Mouse (Mus musculus): ENCODE data around the gene Lrrc8d.

Lrrc8d gene

DNA sequence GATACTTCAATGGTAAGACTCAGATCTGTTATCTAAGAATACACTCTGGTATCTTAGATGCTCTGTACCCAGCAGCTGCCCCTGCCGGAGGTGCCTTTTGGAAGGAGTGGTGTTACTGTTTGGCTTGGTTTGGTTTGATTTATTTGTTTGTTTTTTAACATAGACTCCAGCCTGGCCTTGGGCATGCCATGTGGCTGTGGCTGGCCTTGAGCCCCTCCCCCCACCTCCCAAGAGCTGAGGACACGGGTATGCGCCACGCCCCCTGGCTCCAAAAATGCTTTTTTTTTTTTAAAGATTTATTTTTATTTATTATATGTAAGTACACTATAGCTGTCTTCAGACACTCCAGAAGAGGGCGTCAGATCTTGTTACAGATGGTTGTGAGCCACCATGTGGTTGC lies 65.6 kb downstream of the Lrrc8d start:
- DNase-seq (ENCODE audit: low read depth, low spot score), result no peak

GRCm38 (mm10) chr5:105776368-105776767 lies 76.6 kb downstream of the Lrrc8d start:
- DNase-seq (ENCODE audit: low read depth, low spot score), result no peak

- no peak for DNase-seq (ENCODE audit: low read depth, low spot score)
Measured at GRCm38 (mm10) chr5:105776978-105777593, 77.3 kb downstream of the Lrrc8d start.

- DNase-seq (ENCODE audit: low read depth, low spot score), result no peak
Measured at GRCm38 (mm10) chr5:105777645-105778044, 77.9 kb downstream of the Lrrc8d start.

DNA sequence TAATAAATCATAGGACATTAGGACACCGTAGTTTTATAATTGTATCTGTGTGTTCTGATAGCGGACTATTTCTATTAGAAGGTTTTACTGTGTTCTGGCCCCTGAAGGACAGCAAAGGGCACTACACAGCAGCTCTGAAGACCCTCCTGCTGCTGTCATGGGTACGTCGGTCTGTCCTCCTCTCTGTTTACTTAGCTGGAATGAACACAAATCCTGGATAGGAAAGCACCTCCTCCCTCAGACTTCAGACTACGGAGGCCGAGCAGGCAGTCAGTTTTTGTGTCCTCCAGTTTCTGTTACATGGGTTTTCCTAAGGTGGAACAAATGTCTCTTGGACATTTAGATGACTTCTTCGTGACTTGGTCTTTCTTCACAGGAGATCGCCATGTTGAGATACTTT lies 78.4 kb downstream of the Lrrc8d start:
- DNase-seq (ENCODE audit: low read depth, low spot score), result no peak

DNA sequence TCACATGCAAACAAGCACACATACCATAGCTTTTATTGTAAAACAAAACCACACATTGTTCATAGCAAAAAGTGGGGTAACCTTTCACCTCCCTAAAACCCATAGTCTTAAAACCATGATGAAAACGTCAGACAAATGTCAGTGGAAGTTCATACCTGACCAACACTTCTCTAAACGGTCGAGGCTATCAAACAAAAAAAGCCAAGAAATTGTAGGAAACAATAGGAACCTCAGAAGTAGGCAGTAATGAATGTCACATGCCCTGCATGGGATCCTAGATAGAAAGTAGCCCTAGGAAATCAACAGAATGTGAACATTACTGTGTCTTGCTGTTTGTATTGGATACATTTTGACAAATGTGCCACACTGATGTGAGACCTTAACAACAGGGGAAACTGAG lies 79.0 kb downstream of the Lrrc8d start:
- DNase-seq (ENCODE audit: low read depth, low spot score), result no peak

GRCm38 (mm10) chr5:105779331-105779730 lies 79.6 kb downstream of the Lrrc8d start:
- DNase-seq (ENCODE audit: low read depth, low spot score), result no peak

DNA sequence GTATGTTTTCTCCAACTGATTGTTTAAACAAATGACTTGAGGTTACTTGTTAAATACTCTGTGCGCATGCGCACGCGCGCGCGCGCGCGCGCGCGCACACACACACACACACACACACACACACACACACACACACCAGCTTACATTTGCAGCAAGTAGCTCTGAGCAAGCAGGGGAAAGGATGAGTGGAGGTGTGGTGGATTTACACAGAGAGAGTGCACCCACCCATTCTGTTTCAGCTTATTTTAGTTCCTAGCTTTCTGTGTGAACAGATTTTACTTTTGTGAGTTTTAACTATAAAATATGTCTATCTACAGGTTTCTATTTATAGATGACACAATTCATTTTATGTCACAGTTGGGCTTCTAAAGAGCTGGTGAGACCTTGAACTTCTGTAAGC lies 84.1 kb downstream of the Lrrc8d start:
- DNase-seq (ENCODE audit: low read depth, low spot score), result no peak

DNA sequence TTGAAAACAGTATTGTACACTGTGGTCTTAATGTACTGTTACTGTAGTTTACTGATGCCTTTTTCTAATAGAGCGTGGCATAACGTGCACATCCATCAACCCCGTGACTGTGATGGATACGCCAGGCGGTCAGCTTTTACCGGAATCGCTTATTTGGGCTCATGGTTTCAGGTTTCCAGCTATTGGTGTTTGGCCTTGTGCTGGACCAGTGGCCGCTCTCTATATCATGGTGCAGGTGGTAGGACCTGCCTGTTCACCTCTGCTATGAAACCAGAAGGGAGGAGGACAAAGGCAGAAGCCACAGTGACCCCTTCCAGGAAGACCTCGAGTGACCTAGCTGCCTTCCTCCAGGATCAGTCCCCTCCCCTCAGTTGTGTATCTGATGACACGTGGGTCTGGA lies 85.0 kb downstream of the Lrrc8d start:
- no peak for DNase-seq (ENCODE audit: low read depth, low spot score)

GRCm38 (mm10) chr5:105787577-105787976 lies 87.8 kb downstream of the Lrrc8d start:
- no peak for DNase-seq (ENCODE audit: low read depth, low spot score)

GRCm38 (mm10) chr5:105789801-105790200 lies 90.0 kb downstream of the Lrrc8d start:
- no peak for DNase-seq (ENCODE audit: low read depth, low spot score)

GRCm38 (mm10) chr5:105792331-105792801 lies 92.6 kb downstream of the Lrrc8d start:
- DNase-seq (ENCODE audit: low read depth, low spot score), result no peak

DNA sequence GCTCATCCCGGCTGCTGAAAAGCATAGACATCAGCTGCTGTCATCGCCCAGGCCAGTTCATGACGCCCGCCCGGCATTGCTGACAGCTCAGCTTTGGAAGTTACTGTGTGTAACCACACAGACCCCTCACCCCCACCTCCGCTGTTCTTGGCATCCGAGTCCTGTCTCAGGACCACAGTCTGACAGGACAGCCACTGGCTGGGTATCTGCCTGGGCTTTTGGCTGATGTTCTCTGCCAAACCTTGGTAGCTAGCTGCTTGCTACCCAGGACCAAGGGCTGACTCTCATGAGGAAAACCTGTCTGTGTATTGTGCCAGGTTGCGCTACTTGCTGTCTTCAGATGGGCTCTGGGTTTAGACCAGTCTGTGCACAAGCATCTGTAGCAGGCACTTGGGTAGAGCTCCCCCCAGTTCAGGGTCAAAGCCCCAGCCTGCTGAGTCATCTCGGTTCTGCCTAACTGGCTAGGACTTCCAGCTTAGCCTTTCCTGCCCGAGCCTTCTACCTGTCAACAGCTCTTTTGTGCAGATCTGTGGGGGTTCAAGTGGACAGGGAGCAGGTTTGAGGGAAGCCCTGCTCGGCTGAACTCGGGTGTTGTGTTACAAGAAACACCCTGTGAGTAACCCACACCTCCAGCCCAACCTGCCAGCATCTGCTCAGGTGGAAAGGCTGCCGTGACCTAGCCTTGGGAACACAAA lies 93.2 kb downstream of the Lrrc8d start:
- no peak for DNase-seq (ENCODE audit: low read depth, low spot score)

DNA sequence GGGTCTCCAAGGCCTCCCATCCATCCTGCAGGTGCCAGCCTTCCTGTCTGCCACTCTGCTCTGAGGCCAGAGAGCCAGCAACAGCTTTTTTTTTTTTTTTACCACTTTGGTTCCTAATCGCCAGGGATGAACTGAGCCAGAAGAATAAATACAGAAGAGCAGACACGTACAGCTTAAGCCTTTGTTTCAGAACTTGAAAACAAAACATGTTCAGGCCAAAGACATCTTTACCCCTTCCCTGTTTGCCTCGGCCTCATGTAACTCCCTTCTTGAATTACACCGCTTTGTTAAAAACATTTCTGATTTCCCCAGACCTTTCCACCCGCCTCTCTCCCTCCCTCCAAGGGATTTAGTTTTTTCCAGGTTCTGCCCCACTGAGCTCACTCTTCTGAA lies 93.8 kb downstream of the Lrrc8d start:
- no peak for DNase-seq (ENCODE audit: low read depth, low spot score)

DNA sequence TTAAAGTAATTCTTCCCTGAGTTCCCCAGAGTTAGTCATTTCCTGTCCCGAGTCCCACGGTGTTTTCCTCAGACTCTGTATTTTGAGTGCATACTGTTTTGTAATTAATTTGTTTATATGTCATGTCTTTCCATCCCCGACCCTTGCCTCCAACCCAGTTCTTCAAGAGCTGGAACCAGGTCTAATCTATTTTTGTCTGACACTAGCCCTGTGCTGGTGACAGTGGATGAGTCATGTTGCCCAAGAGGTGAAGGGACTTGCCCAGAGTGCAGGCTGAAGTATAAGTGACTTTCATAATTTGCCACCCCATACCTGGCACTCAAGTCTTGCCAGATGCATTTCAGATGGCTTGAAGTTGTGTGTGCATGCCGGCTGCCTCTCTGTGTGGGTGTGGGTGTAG lies 98.7 kb downstream of the Lrrc8d start:
- DNase-seq (ENCODE audit: low read depth, low spot score), result no peak

DNA sequence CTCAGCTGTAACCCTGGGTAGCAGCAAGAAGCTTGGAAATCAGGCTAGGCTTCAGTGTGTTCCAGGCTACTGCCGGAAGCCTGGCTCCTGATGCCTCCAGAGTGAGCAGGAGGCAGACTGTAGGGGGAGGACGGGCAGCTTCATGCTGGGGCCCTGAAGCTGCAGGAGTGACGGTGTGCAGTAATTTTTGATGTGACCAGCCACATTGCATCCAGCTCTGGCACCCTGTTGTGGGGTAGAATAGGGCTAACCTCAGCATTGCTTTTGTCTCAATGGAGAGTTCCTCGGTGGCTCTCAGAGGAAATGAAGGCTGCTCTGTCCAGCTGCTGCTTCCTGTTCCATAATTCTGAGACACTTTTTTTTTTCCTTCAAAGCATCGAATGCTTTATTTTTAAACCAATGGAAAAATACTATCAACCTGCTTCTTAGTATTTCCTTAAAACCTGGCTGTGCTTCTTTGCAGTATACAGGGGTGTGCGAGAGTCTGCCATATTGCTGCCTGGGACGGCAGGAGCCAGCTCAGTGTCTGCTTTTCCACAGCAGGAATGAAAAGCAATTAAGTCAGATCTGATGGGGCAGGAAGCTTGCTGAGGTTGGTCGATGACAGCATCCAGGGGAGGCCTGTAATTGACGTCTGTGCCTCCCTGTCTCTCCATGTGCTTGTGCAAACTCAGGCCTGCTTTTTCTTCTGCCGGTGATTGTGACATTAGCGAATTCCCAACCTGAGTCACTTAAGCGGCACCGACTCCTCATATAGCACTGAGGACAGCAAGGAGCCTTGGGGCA lies 100.3 kb downstream of the Lrrc8d start:
- DNase-seq (ENCODE audit: low read depth, low spot score), result no peak

- DNase-seq (ENCODE audit: low read depth, low spot score), result no peak
Measured at GRCm38 (mm10) chr5:105801031-105801529, 101.3 kb downstream of the Lrrc8d start.

- no peak for DNase-seq (ENCODE audit: low read depth, low spot score)
Measured at GRCm38 (mm10) chr5:105805955-105806354, 106.2 kb downstream of the Lrrc8d start.

DNA sequence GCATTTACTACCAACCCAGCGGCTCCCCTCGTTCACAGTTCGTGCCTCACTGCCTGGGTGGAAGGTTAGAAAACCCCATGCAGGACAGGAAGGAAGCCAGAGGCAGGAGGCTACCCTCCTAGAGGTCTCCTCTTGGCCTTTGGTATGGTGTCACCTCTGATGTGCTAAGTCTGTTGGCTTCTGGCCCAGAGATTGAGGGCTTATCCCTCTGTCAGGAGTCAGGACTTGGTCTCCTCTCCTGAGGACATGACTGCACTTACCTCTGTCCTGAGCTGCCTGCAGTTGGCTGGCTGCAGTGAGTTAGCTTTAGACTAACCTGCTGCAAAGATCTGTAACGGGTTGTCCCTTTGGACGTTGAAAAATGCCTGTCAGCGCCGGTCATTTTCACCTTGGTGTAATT lies 107.7 kb downstream of the Lrrc8d start:
- no peak for DNase-seq (ENCODE audit: low read depth, low spot score)

GRCm38 (mm10) chr5:105809056-105809455 lies 109.3 kb downstream of the Lrrc8d start:
- no peak for DNase-seq (ENCODE audit: low read depth, low spot score)

GRCm38 (mm10) chr5:105813036-105813435 lies 113.3 kb downstream of the Lrrc8d start:
- DNase-seq (ENCODE audit: low read depth, low spot score), result no peak

GRCm38 (mm10) chr5:105813974-105814373 lies 114.2 kb downstream of the Lrrc8d start:
- no peak for DNase-seq (ENCODE audit: low read depth, low spot score)
